Mouse (Mus musculus): ENCODE results near the gene Prkar1a. TPM values are rescaled to one million over a fixed set of nuclear protein-coding genes. Genes with fewer than 3 reads are reported as not detected.
"Not testable (repeated sequence)": the region's sequence is repeated elsewhere in the genome, so short reads cannot be mapped to it uniquely, and the experiment has no call there.

Prkar1a gene
- total and polyA plus RNA-seq, 3 experiments = 197 to 393 (median 372) TPM

- peak; percentile 88 for DNase-seq
Observed at GRCm38 (mm10) chr11:109641498-109642222, 7.5 kb upstream of the Prkar1a start.

GRCm38 (mm10) chr11:109648510-109648909, 695 bp upstream of the Prkar1a start:
- DNase-seq = no peak

GRCm38 (mm10) chr11:109649975-109650701, 933 bp downstream of the Prkar1a start:
- peak; percentile 82 for DNase-seq

GRCm38 (mm10) chr11:109650788-109651565, 1.8 kb downstream of the Prkar1a start:
- peak; percentile 95 for DNase-seq

GRCm38 (mm10) chr11:109651566-109652024, 2.4 kb downstream of the Prkar1a start:
- peak; percentile 62 for DNase-seq

- DNase-seq = no peak
Observed at GRCm38 (mm10) chr11:109652505-109652904, 3.3 kb downstream of the Prkar1a start.

- no peak for DNase-seq
Observed at GRCm38 (mm10) chr11:109653201-109653600, 4.0 kb downstream of the Prkar1a start.

GRCm38 (mm10) chr11:109654581-109654980, 5.4 kb downstream of the Prkar1a start:
- no peak for DNase-seq

GRCm38 (mm10) chr11:109656232-109656631, 7.0 kb downstream of the Prkar1a start:
- DNase-seq = no peak

GRCm38 (mm10) chr11:109660526-109660925, 11.3 kb downstream of the Prkar1a start:
- DNase-seq = not testable (repeated sequence)

- DNase-seq = no peak
Observed at GRCm38 (mm10) chr11:109664293-109664692, 15.1 kb downstream of the Prkar1a start.

GRCm38 (mm10) chr11:109665424-109665823, 16.2 kb downstream of the Prkar1a start:
- DNase-seq = no peak

- no peak for DNase-seq
Observed at GRCm38 (mm10) chr11:109666411-109666810, 17.2 kb downstream of the Prkar1a start.

- DNase-seq = peak; percentile 79
Observed at GRCm38 (mm10) chr11:109667371-109667770, 18.2 kb downstream of the Prkar1a start.

- DNase-seq = no peak
Observed at GRCm38 (mm10) chr11:109668115-109668725, 19.0 kb downstream of the Prkar1a start.

- no peak for DNase-seq
Observed at GRCm38 (mm10) chr11:109669149-109669708, 20.0 kb downstream of the Prkar1a start.

GRCm38 (mm10) chr11:109670026-109670916, 21.1 kb downstream of the Prkar1a start:
- DNase-seq = no peak

GRCm38 (mm10) chr11:109671136-109672020, 22.2 kb downstream of the Prkar1a start:
- DNase-seq = no peak

GRCm38 (mm10) chr11:109672021-109672324, 22.8 kb downstream of the Prkar1a start:
- no peak for DNase-seq

GRCm38 (mm10) chr11:109672396-109672795, 23.2 kb downstream of the Prkar1a start:
- no peak for DNase-seq
